Mouse (Mus musculus) lung, postnatal 0 days (tissue): ENCODE measurements around the gene Nedd9. TPM values are rescaled to one million over a fixed set of nuclear protein-coding genes. Genes with fewer than 3 reads are reported as not detected.

ENCODE experiments used
- ATAC-seq: fragments of 200-750 bp; cut with Nextera tagmentation; 2 replicates; pipeline ENCODE4 v1.8.0; 2017; ENCODE audit warnings: moderate library complexity
- DNase-seq: peaks from one replicate; pipeline ENCODE4 v3.0.0-alpha.2; 2016; ENCODE audit warnings: low spot score
- H3K27ac ChIP-seq: fragments of 300-500 bp; sonication (generic); 2 replicates; pipeline ENCODE4 v1.5.1; 2014; ENCODE audit warnings: antibody characterized with exemption, mild to moderate bottlenecking, low read length, mixed read lengths
- H3K27me3 ChIP-seq: fragments of 300-500 bp; sonication (generic); replicated peaks from 2 replicates; pipeline ENCODE4 v1.6.1; 2014; ENCODE audit warnings: low read length, mixed read lengths; ENCODE audit not compliant: insufficient read depth
- H3K36me3 ChIP-seq: fragments of 300-500 bp; sonication (generic); 2 replicates; pipeline ENCODE4 v1.6.1; 2014; ENCODE audit warnings: low read length, mixed read lengths; ENCODE audit not compliant: insufficient read depth
- H3K4me1 ChIP-seq: fragments of 300-500 bp; sonication (generic); 2 replicates; pipeline ENCODE4 v1.6.1; 2014; ENCODE audit warnings: antibody characterized with exemption, low read depth, low read length, mixed read lengths; ENCODE audit not compliant: insufficient read depth
- H3K4me2 ChIP-seq: fragments of 300-500 bp; sonication (generic); replicated peaks from 2 replicates; pipeline ENCODE4 v1.6.1; 2014; ENCODE audit warnings: low read depth, mild to moderate bottlenecking, low read length, moderate library complexity, mixed read lengths
- H3K4me3 ChIP-seq: fragments of 300-500 bp; sonication (generic); 2 replicates; pipeline ENCODE4 v1.5.1; 2014; ENCODE audit warnings: low read depth, low read length
- H3K9ac ChIP-seq: fragments of 300-500 bp; sonication (generic); replicated peaks from 2 replicates; pipeline ENCODE4 v1.6.1; 2014; ENCODE audit warnings: low read depth, mild to moderate bottlenecking
- H3K9me3 ChIP-seq: fragments of 300-500 bp; sonication (generic); 2 replicates; pipeline ENCODE4 v1.6.1; 2016; ENCODE audit warnings: low read length, mixed read lengths
- CTCF ChIP-seq: IDR thresholded peaks from 2 replicates; pipeline ENCODE4 v1.5.1; 2016; ENCODE audit warnings: antibody characterized with exemption, mild to moderate bottlenecking
- EP300 ChIP-seq: IDR thresholded peaks from 2 replicates; pipeline ENCODE4 v1.6.1; 2016; ENCODE audit warnings: antibody characterized with exemption, mild to moderate bottlenecking, control low read depth
- WGBS: fragments of 180-500 bp; shearing (Covaris S2); extraction: QIAGEN DNeasy Blood & Tissue Kit; methylation state at CpG from one replicate; pipeline ENCODE4 v1.1.7; 2014; 5-methylcytosine and 5-hydroxymethylcytosine counted together
- polyA plus RNA-seq: library from polyadenylated mRNA; unstranded; fragments of >200 nt; fragmentation: Nextera tagmentation; extraction: Ambion mirVana; gene quantifications from 2 replicates; pipeline ENCODE4 v1.2.1, GENCODE M21; 2015

The Nedd9 gene
- polyA plus RNA-seq, 1 experiment from 2014 or later = 79.1 TPM

DNA sequence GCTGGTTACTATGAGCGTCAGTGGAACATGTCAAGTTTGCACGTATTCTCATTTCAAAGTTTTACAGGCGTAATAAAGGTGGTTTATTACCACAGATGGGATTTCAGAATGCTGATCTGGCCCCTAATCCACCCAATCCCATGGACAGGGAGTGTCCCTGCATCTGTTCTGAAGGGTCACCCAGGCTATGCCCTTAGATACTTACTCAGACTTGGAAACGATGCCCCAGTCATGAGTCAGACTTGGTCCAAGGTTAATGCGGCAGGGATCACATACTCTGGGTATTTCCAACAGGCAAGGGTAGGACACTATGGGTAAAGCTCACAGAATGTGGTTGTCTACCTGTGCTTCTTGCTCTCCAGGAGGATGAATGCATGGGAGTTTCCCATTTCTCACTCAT lies 82.2 kb downstream of the Nedd9 start:
- H3K4me1 ChIP-seq = peaks cover 7% of the 10 kb centered on the region; the same call in 1 of the 2 replicates

DNA sequence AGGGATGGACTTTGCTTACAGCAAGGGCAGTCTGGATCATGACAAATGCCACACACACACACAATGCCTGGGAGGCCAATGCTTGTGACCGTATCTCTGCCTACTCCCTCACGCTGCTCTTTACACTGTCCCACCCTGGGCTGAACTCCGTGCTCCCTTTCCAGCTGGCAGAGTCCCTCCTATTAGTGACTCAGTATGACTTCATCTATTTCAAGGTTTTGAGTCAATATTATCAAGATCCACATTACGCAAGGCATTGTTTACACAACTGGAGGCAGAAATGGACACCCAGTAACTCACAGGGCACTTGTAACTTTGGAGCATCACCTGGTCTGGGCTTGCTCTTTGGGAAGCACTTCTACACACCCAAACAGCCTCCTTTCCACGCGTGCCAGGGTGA lies 83.3 kb downstream of the Nedd9 start:
- Histone ChIP-seq H3K4me1 (peaks cover 7% of the 10 kb centered on the region; the same call in 1 of the 2 replicates), H3K4me2 (no peak overlapping the region), H3K9ac (no peak overlapping the region), H3K4me3 (no peak overlapping the region), H3K36me3 (no peaks in the 10 kb centered on the region), H3K9me3 (no peaks in the 10 kb centered on the region), H3K27ac (peak overlapping the region; percentile 33; the same call in 1 of the 2 replicates), H3K27me3 (no peaks in the 10 kb centered on the region)
- 40% methylated on average over 6 of the region's 6 CpGs for WGBS
- peak; percentile 96 for ATAC-seq
- peak; percentile 99 for TF ChIP-seq EP300
- no peak for TF ChIP-seq CTCF
- peak; percentile 94 for DNase-seq

More for the DNA sequence above, 82.2 kb downstream of the Nedd9 start:
- TF ChIP-seq EP300 (no peak), CTCF (no peak)
- Histone ChIP-seq H3K9me3 (no peaks in the 10 kb centered on the region), H3K4me3 (no peak overlapping the region), H3K27ac (no peak overlapping the region), H3K9ac (no peak overlapping the region), H3K36me3 (no peaks in the 10 kb centered on the region), H3K27me3 (no peaks in the 10 kb centered on the region), H3K4me2 (no peak overlapping the region)
- ATAC-seq = no peak
- DNase-seq = no peak
- WGBS = 90% methylated on average over 5 of the region's 5 CpGs

GRCm38 (mm10) chr13:41402441-41403003 lies 84.6 kb downstream of the Nedd9 start:
- ATAC-seq = no peak
- DNase-seq = no peak
- H3K9me3 ChIP-seq = no peaks in the 10 kb centered on the region
- H3K27ac ChIP-seq = no peak overlapping the region
- peaks cover 7% of the 10 kb centered on the region; the same call in 1 of the 2 replicates for H3K4me1 ChIP-seq
- no peaks in the 10 kb centered on the region for H3K27me3 ChIP-seq
- TF ChIP-seq CTCF (no peak), EP300 (no peak)
- WGBS = 41% methylated on average over 6 of the region's 6 CpGs
- H3K36me3 ChIP-seq = no peaks in the 10 kb centered on the region
- no peak overlapping the region for H3K9ac ChIP-seq
- no peak overlapping the region for H3K4me2 ChIP-seq
- no peak overlapping the region for H3K4me3 ChIP-seq

DNA sequence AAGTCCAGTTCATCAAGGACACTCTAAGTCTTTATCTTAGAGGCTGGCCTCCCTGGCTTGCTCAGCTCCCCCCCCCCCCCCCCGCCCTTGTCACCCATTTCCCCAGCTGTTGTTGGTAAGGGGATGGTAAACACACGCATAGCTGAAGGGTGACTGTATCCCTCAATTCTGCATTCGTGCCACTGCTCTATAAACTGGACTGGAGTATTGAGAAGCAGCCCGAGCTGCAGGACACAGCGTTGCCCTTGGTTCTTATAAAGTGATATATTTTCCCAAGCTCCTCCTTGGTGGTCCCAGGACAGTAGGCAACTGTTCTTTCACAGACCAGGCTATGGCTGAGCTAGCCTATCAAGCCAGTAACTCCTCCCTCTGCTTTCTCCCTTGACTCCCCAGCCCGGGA lies 85.4 kb downstream of the Nedd9 start:
- H3K27ac ChIP-seq = no peak overlapping the region
- H3K9ac ChIP-seq = no peak overlapping the region
- H3K4me3 ChIP-seq = no peak overlapping the region
- TF ChIP-seq CTCF = no peak
- no peak for TF ChIP-seq EP300
- no peaks in the 10 kb centered on the region for H3K27me3 ChIP-seq
- 48% methylated on average over 5 of the region's 6 CpGs for WGBS
- DNase-seq = peak; percentile 35
- H3K4me2 ChIP-seq = no peak overlapping the region
- H3K36me3 ChIP-seq = no peaks in the 10 kb centered on the region
- H3K4me1 ChIP-seq = peaks cover 7% of the 10 kb centered on the region; the same call in 1 of the 2 replicates
- ATAC-seq = peak; percentile 35
- H3K9me3 ChIP-seq = no peaks in the 10 kb centered on the region

DNA sequence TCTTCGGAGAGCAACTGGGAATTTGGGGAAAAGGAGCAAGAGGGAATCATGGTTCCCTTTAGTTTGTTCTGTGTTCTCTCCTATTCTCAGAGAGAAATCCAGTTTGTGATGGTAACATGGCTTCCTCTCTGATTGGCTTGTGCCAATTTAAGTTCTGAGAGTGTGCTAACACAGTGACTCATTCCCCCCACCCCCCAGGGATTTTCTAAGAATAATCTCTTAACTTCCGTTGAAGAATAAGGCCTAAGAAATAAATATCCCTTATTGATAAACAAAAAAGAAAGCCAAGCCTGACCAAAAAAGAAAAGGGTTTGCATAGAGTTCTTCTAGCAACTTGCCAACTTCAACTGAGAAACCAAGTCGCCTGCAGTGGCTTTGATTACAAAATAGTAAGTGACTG lies 86.9 kb downstream of the Nedd9 start:
- no peak overlapping the region for H3K4me3 ChIP-seq
- no peak overlapping the region for H3K4me2 ChIP-seq
- DNase-seq (no peak), ATAC-seq (no peak)
- H3K9ac ChIP-seq = no peak overlapping the region
- H3K36me3 ChIP-seq = no peaks in the 10 kb centered on the region
- WGBS = 65% methylated on average over 3 of the region's 3 CpGs
- no peaks in the 10 kb centered on the region for H3K27me3 ChIP-seq
- H3K4me1 ChIP-seq = peaks cover 7% of the 10 kb centered on the region; the same call in 1 of the 2 replicates
- TF ChIP-seq CTCF (no peak), EP300 (no peak)
- H3K9me3 ChIP-seq = no peaks in the 10 kb centered on the region
- H3K27ac ChIP-seq = no peak overlapping the region

- WGBS = 62% methylated on average over 2 of the region's 2 CpGs
- no peak overlapping the region for H3K4me3 ChIP-seq
- H3K9me3 ChIP-seq = no peaks in the 10 kb centered on the region
- H3K9ac ChIP-seq = no peak overlapping the region
- DNase-seq (peak; percentile 81), ATAC-seq (peak; percentile 70)
- TF ChIP-seq CTCF (no peak), EP300 (peak; percentile 23; the same call in 1 of the 2 replicates)
- no peaks in the 10 kb centered on the region for H3K27me3 ChIP-seq
- H3K36me3 ChIP-seq = no peaks in the 10 kb centered on the region
- no peaks in the 10 kb centered on the region for H3K4me1 ChIP-seq
- no peak overlapping the region for H3K27ac ChIP-seq
- no peak overlapping the region for H3K4me2 ChIP-seq
Measured at GRCm38 (mm10) chr13:41392191-41392590, 95.0 kb downstream of the Nedd9 start.
